Mouse (Mus musculus) CH12.LX (cell line): Measurements from ENCODE around the gene Nccrp1. TPM values are rescaled to one million over a fixed set of nuclear protein-coding genes. Genes with fewer than 3 reads are reported as not detected.
"Not testable (repeated sequence)": the region's sequence is repeated elsewhere in the genome, so short reads cannot be mapped to it uniquely, and the experiment has no call there.

Source experiments
- DNase-seq: peaks from one replicate; pipeline ENCODE4 v3.0.0-alpha.2; 2013; ENCODE audit errors: extremely low read depth
- H3K27ac ChIP-seq: 2 replicates; pipeline ENCODE4 v1.5.1; 2012; ENCODE audit warnings: low read depth, mild to moderate bottlenecking, control low read depth, moderate library complexity; ENCODE audit not compliant: insufficient read depth
- H3K27me3 ChIP-seq: replicated peaks from 2 replicates; pipeline ENCODE3; 2012; ENCODE audit warnings: inconsistent platforms
- H3K36me3 ChIP-seq, 2 experiments: replicated peaks in 1 of 2; 2 replicates each; pipeline versions ENCODE3 to v1.6.1; 2012; ENCODE audit warnings: inconsistent platforms in 1 of 2, low read length in 1 of 2, mild to moderate bottlenecking in 1 of 2, mixed read lengths in 1 of 2, moderate library complexity in 1 of 2; ENCODE audit not compliant: control insufficient read depth in 1 of 2, insufficient read depth in 1 of 2
- H3K4me1 ChIP-seq, 2 experiments: 2 replicates each; pipeline ENCODE4 v1.6.1; 2012; ENCODE audit warnings: inconsistent platforms in 1 of 2, moderate library complexity in 1 of 2; ENCODE audit not compliant: insufficient read depth in 2 of 2, control insufficient read depth in 1 of 2
- H3K4me2 ChIP-seq: 2 replicates; pipeline ENCODE4 v1.6.1; 2012; ENCODE audit warnings: low read depth, mild to moderate bottlenecking, control low read depth; ENCODE audit not compliant: poor library complexity, insufficient read depth, severe bottlenecking
- H3K4me3 ChIP-seq, 3 experiments: fragments of 150-350 bp in 1 of 3; sonication (generic) in 1 of 3; replicated peaks in 1 of 3; 2 replicates each; pipeline versions ENCODE3 to v1.5.1; 2011 to 2012; ENCODE audit warnings: low read depth in 2 of 3, low read length in 2 of 3, mild to moderate bottlenecking in 2 of 3, moderate library complexity in 2 of 3, control low read depth in 1 of 3, improper control_type of control experiment in 1 of 3, inconsistent platforms in 1 of 3, mixed read lengths in 1 of 3; ENCODE audit not compliant: poor library complexity in 1 of 3
- H3K79me2 ChIP-seq: replicated peaks from 2 replicates; pipeline ENCODE4 v1.6.1; 2012; ENCODE audit warnings: mild to moderate bottlenecking, moderate library complexity; ENCODE audit not compliant: control insufficient read depth, poor library complexity, insufficient read depth, severe bottlenecking; ENCODE audit errors: extremely low read depth
- H3K9ac ChIP-seq: 2 replicates; pipeline ENCODE4 v1.6.1; 2012; ENCODE audit warnings: low read depth, mild to moderate bottlenecking, control low read depth, moderate library complexity; ENCODE audit not compliant: insufficient read depth
- H3K9me3 ChIP-seq: replicated peaks from 2 replicates; pipeline ENCODE3; 2012; ENCODE audit warnings: low read length, inconsistent platforms, mixed read lengths
- CTCF ChIP-seq, 2 experiments: IDR thresholded peaks in 1 of 2; conservative IDR thresholded peaks in 1 of 2; 2 replicates each; pipeline ENCODE4 v1.5.1; 2011 to 2012; ENCODE audit warnings: low read depth in 2 of 2, low read length in 2 of 2, improper control_type of control experiment in 1 of 2, inconsistent platforms in 1 of 2, mild to moderate bottlenecking in 1 of 2, moderate library complexity in 1 of 2
- SIN3A ChIP-seq: IDR thresholded peaks from 2 replicates; pipeline ENCODE4 v1.6.1; 2012; ENCODE audit warnings: low read length, improper control_type of control experiment, inconsistent platforms
- TBP ChIP-seq: conservative IDR thresholded peaks from 2 replicates; pipeline ENCODE4 v1.6.1; 2011; ENCODE audit warnings: low read depth, low read length, improper control_type of control experiment
- UBTF ChIP-seq: IDR thresholded peaks from 2 replicates; pipeline ENCODE4 v1.6.1; 2012; ENCODE audit warnings: low read depth, mild to moderate bottlenecking, inconsistent platforms, low read length, improper control_type of control experiment, moderate library complexity
- USF1 ChIP-seq: IDR thresholded peaks from 2 replicates; pipeline ENCODE4 v1.6.1; 2014; ENCODE audit warnings: low read depth, mild to moderate bottlenecking, inconsistent platforms, low read length, improper control_type of control experiment
- dilution Hi-C: fragments of 300-500 bp; cut with MboI; formaldehyde crosslinking; loops from 2 replicates; pipeline ENCODE4 v1.14.3; 2020; ENCODE audit warnings: low sequenced_read_pairs; ENCODE audit not compliant: extremely low pct_unique_long_range_greater_than_20kb, extremely low pct_ligation_motif_present
- in situ Hi-C: fragments of 300-500 bp; cut with MboI; formaldehyde crosslinking; loops from 3 replicates; pipeline ENCODE4 v1.14.3; 2019; ENCODE audit warnings: low sequenced_read_pairs, low pct_ligation_motif_present, low pct_unique_long_range_greater_than_20kb, mixed read lengths
- polyA plus RNA-seq: library from polyadenylated mRNA; unstranded; fragments of >175 nt; gene quantifications from 2 replicates; pipeline ENCODE4 v1.2.1, GENCODE M21; 2012; ENCODE audit warnings: low read depth; ENCODE audit not compliant: insufficient read length
- total RNA-seq, 2 experiments: library from RNA; depleted of rRNA; stranded (reverse); fragments of 300-350 nt in 1 of 2; fragments of >200 nt in 1 of 2; gene quantifications; 2 replicates each; pipeline ENCODE4 v1.2.3; 2012 to 2014

The Nccrp1 gene
- total and polyA plus RNA-seq, 3 experiments, result not detected

DNA sequence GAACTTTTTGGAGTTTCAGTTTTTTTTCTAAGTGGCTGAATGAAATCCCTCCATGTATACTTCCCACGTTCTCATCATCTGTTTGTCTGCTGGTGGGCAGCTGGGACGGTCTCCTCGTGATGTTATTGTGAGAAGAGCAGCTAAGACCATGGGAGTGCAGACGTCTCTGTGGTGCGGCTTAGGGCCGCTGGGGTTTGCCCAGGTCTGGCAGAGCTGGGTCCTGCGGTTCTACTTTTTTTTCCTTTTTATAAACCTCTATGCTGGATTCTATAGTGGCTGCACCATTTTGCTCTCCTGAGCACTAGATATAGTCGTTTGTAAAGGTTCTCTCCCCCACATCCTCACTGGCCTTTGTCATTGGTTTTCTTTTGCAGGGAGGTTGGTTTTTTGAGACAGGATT, 35.6 kb downstream of the Nccrp1 start:
- in situ Hi-C loops (no loop called here), dilution Hi-C loops (no loop called here)
- TF ChIP-seq USF1, result no peak
- peak; percentile 96 for TF ChIP-seq TBP
- TF ChIP-seq CTCF (conservative IDR thresholded peaks at IDR 0.05 in 1 of 2, IDR thresholded peaks at IDR 0.05 in 1 of 2; ENCODE audit: low read depth in 2 of 2, low read length in 2 of 2), result 0 out of 4 replicates have a peak, but pooled peaks of 1 of the 2 experiments have one; percentile 2
- TF ChIP-seq UBTF, result peak; percentile 98

GRCm38 (mm10) chr7:28510405-28510974, 36.6 kb downstream of the Nccrp1 start, which contains the start of gene Ifnl2:
Ifnl2 (minus strand) TSS chr7:28510455.
- H3K4me1 ChIP-seq, H3K4me3 ChIP-seq, H3K27ac ChIP-seq, H3K79me2 ChIP-seq, in situ Hi-C loops, H3K36me3 ChIP-seq, DNase-seq, dilution Hi-C loops, H3K9ac ChIP-seq, H3K9me3 ChIP-seq: not testable (repeated sequence)
- H3K4me2 ChIP-seq, result peak within 1 kb of the TSS; percentile 13; the same call in 1 of the 2 replicates
- peaks cover 52% of the 10 kb centered on the region for H3K27me3 ChIP-seq

More for the DNA sequence above, 35.6 kb downstream of the Nccrp1 start:
- Histone ChIP-seq H3K4me3 (no peak overlapping the region), H3K9me3 (no peaks in the 10 kb centered on the region), H3K4me2 (peak overlapping the region; percentile 8; the same call in 1 of the 2 replicates), H3K36me3 (no peaks in the 10 kb centered on the region), H3K27me3 (peaks cover 54% of the 10 kb centered on the region), H3K27ac (no peak overlapping the region), H3K4me1 (peaks cover 0 to 10% of the 10 kb centered on the region in 2 experiments; a peak in 1 of 4 replicates), H3K9ac (0 out of 2 replicates have a peak overlapping the region, but pooled peaks have one; percentile 23), H3K79me2 (no peaks in the 10 kb centered on the region)
- no peak for DNase-seq

- DNase-seq, H3K9ac ChIP-seq, H3K4me3 ChIP-seq, dilution Hi-C loops, H3K79me2 ChIP-seq, H3K4me1 ChIP-seq, in situ Hi-C loops, H3K9me3 ChIP-seq, H3K36me3 ChIP-seq, H3K4me2 ChIP-seq, H3K27ac ChIP-seq: not testable (repeated sequence)
- H3K27me3 ChIP-seq, result peaks cover 57% of the 10 kb centered on the region
Observed at GRCm38 (mm10) chr7:28509121-28509520, 37.9 kb downstream of the Nccrp1 start.

DNA sequence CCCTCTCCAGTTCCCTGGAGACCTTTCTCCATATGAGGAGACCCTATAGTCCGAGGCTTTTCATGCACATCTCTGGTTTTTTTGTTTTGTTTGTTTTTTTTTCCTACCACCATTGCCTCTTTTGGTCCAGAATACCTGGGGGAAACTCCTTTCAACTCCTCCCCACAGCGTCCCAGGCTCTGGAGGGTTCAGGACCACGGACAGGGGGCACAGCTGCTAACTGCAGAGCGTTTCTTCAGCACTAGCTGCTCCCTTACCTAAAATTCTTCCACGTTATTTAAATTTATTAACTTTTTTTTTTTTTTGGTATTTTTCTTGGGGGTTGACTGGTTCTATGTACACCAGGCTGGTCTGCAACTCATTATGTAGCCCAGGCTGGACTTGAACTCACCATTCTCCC, 41.5 kb downstream of the Nccrp1 start:
- Histone ChIP-seq H3K4me2 (no peak overlapping the region), H3K36me3 (no peaks in the 10 kb centered on the region), H3K79me2 (no peaks in the 10 kb centered on the region), H3K27me3 (peaks cover 54% of the 10 kb centered on the region), H3K4me3 (no peak overlapping the region), H3K27ac (no peak overlapping the region), H3K9ac (no peak overlapping the region), H3K4me1 (peaks cover 0 to under 1% of the 10 kb centered on the region in 2 experiments; a peak in 1 of 4 replicates), H3K9me3 (peaks cover 10% of the 10 kb centered on the region)
- no peak for DNase-seq
- dilution Hi-C loops (no loop called here), in situ Hi-C loops (no loop called here)
- TF ChIP-seq SIN3A (peak; percentile 75), TBP (no peak)
